Mouse (Mus musculus) heart, embryonic 10.5 days (tissue): ENCODE data around the gene Coq8a. TPM values are rescaled to one million over a fixed set of nuclear protein-coding genes. Genes with fewer than 3 reads are reported as not detected.

ENCODE experiments used
- DNase-seq: peaks from one replicate; pipeline ENCODE4 v3.0.0-alpha.2; 2017; ENCODE audit warnings: low spot score
- H3K27ac ChIP-seq: fragments of 300-500 bp; sonication (generic); 2 replicates; pipeline ENCODE4 v1.5.1; 2016; ENCODE audit warnings: mild to moderate bottlenecking
- H3K27me3 ChIP-seq: fragments of 300-500 bp; sonication (generic); 2 replicates; pipeline ENCODE4 v1.6.1; 2016; ENCODE audit warnings: mild to moderate bottlenecking; ENCODE audit not compliant: poor library complexity, insufficient read depth, severe bottlenecking
- H3K36me3 ChIP-seq: fragments of 300-500 bp; sonication (generic); 2 replicates; pipeline ENCODE4 v1.6.1; 2016; ENCODE audit warnings: mild to moderate bottlenecking, moderate library complexity
- H3K4me1 ChIP-seq: fragments of 300-500 bp; sonication (generic); 2 replicates; pipeline ENCODE4 v1.6.1; 2016; ENCODE audit warnings: mild to moderate bottlenecking
- H3K4me3 ChIP-seq: fragments of 300-500 bp; sonication (generic); 2 replicates; pipeline ENCODE4 v1.5.1; 2016; ENCODE audit warnings: mild to moderate bottlenecking, moderate library complexity
- H3K9me3 ChIP-seq: fragments of 300-500 bp; sonication (generic); 2 replicates; pipeline ENCODE4 v1.6.1; 2016; ENCODE audit warnings: mild to moderate bottlenecking, moderate library complexity
- WGBS: fragments of 180-500 bp; shearing (Covaris S2); methylation state at CpG from one replicate; pipeline ENCODE4 v1.1.7; 2016; 5-methylcytosine and 5-hydroxymethylcytosine counted together
- polyA plus RNA-seq: library from polyadenylated mRNA; unstranded; fragments of >200 nt; fragmentation: Nextera tagmentation; extraction: Ambion mirVana; gene quantifications from 2 replicates; pipeline ENCODE4 v1.2.1, GENCODE M21; 2016

Coq8a gene
- polyA plus RNA-seq, 1 experiment from 2014 or later = 4.0 TPM

GRCm38 (mm10) chr1:180128077-180128792 lies 71.2 kb downstream of the Coq8a start:
- WGBS = 93% methylated on average over 5 of the region's 5 CpGs
- no peak overlapping the region for H3K27ac ChIP-seq
- DNase-seq = no peak

GRCm38 (mm10) chr1:180118233-180118632 lies 81.2 kb downstream of the Coq8a start:
- peaks cover 16% of the 10 kb centered on the region; the same call in 1 of the 2 replicates for H3K36me3 ChIP-seq
- H3K27ac ChIP-seq = no peak overlapping the region
- H3K27me3 ChIP-seq = no peaks in the 10 kb centered on the region
- WGBS = 89% methylated on average over 8 of the region's 8 CpGs
- H3K4me3 ChIP-seq = no peak overlapping the region
- H3K9me3 ChIP-seq = no peaks in the 10 kb centered on the region
- no peak for DNase-seq
- H3K4me1 ChIP-seq = no peaks in the 10 kb centered on the region

More at GRCm38 (mm10) chr1:180128077-180128792, 71.2 kb downstream of the Coq8a start:
- Histone ChIP-seq H3K9me3 (no peaks in the 10 kb centered on the region), H3K4me3 (no peak overlapping the region), H3K36me3 (peaks cover 10% of the 10 kb centered on the region), H3K4me1 (no peaks in the 10 kb centered on the region), H3K27me3 (no peaks in the 10 kb centered on the region)

- H3K9me3 ChIP-seq = no peaks in the 10 kb centered on the region
- H3K36me3 ChIP-seq = peaks cover 16% of the 10 kb centered on the region; the same call in 1 of the 2 replicates
- no peak for DNase-seq
- H3K4me3 ChIP-seq = no peak overlapping the region
- H3K27ac ChIP-seq = no peak overlapping the region
- no peaks in the 10 kb centered on the region for H3K4me1 ChIP-seq
- 80% methylated on average over 1 of the region's 1 CpGs for WGBS
- no peaks in the 10 kb centered on the region for H3K27me3 ChIP-seq
Measured at GRCm38 (mm10) chr1:180116525-180116924, 82.9 kb downstream of the Coq8a start.

Other genes with a start within 250 kb of the Coq8a start
- gene Cdc42bpa, start 239.1 kb downstream of the Coq8a start, polyA plus RNA-seq = 12.0 and 14.8 TPM in 2 replicates
- gene Psen2, start 63.8 kb upstream of the Coq8a start, polyA plus RNA-seq = 15.6 and 16.4 TPM in 2 replicates
- 4.0 and 4.6 TPM in 2 replicates for gene Itpkb, start 130.9 kb upstream of the Coq8a start, polyA plus RNA-seq